Mouse (Mus musculus): ENCODE measurements around the gene Dhx16. TPM values are rescaled to one million over a fixed set of nuclear protein-coding genes. Genes with fewer than 3 reads are reported as not detected.

Dhx16 gene
- polyA plus RNA-seq, 1 experiment from 2014 or later, result 51.3 TPM

DNA sequence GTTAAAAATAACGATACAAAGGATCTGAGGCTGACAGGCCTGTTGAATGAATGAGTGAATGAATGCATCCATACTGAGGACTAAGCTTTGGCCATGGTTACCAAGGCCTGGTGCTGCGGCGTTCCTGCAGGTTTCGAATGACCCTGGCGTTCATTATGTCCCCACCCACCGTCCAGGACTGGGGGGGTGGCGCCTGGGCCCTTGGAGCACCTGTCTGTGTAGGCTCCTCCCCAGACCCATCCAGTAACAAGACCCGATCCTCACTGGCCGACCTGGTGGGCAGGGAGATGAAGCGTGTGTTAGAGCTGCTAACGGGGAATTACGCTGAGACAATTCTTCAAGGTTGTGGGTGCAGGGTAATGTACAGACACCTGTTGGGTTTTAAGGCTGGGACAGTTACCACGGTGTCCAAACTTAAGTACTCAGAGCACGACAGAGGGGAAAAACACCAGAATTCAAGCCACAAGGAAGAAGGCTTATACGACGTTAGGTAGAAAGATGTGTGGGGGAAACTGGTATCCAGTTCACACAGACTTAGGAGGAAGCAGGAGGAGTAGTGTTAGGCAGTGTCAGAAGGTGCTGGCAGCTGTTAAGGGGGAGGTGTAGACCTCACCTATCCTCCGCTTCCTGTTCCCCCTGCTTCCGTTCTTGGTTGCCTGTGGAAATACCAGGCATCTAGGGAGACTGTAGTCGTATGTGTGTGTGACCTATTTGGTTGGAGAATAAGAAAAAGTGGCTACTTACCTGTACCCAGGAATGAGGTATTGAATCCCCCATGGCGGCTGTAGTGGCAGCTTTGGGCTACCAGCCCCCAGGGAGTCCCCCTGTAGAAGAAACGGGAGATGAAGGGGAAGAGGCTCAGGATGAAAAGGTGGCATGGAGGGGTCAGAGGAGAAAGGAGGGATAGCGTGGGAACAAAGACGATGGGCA is 18.3 kb downstream of the Dhx16 start:
- H3K9ac ChIP-seq (ENCODE audit: low read length), result peak overlapping the region; percentile 87
- H3K4me1 ChIP-seq (ENCODE audit: control insufficient read depth, insufficient read depth, low read length), result peaks cover 9% of the 10 kb centered on the region
- no peak for DNase-seq (ENCODE audit: low spot score)
- peak; percentile 57 for ATAC-seq (ENCODE audit: insufficient read depth, low FRiP score, low TSS enrichment)
- no peak overlapping the region for H3K4me3 ChIP-seq (ENCODE audit: low read depth, low read length)
- peaks cover 9% of the 10 kb centered on the region for H3K36me3 ChIP-seq (ENCODE audit: control insufficient read depth, insufficient read depth, low read length)
- 46% methylated on average over 23 of the region's 23 CpGs for WGBS
- no peaks in the 10 kb centered on the region for H3K27me3 ChIP-seq (ENCODE audit: control insufficient read depth, insufficient read depth, low read length)
- peak overlapping the region; percentile 100 for H3K4me2 ChIP-seq (ENCODE audit: low read depth)
- H3K27ac ChIP-seq (ENCODE audit: low read depth, low read length), result 0 out of 2 replicates have a peak overlapping the region, but pooled peaks have one; percentile 56
- H3K9me3 ChIP-seq (ENCODE audit: control insufficient read depth, low read length), result no peaks in the 10 kb centered on the region

DNA sequence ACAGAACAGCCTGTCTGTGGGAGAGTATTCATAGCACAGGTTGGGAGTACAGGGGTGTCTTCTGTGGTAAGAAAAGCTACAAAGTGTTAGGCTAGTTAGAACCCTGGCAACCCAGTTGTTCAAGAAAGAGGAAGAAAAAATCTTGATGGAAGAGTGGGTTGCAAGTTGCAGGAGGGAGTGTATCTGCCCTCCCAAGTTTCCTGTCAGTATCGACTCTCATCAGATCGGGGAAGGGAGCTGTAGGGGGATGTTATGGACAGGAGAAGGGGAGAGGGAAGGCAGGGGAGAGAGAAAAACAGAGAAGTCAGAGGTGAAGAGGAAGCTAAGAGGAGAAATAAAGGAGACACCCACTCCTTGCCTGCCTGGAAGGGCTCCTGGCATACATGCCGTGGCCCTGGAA is 21.0 kb downstream of the Dhx16 start:
- WGBS, result 90% methylated on average over 3 of the region's 3 CpGs
- DNase-seq (ENCODE audit: low spot score) (no peak), ATAC-seq (ENCODE audit: insufficient read depth, low FRiP score, low TSS enrichment) (no peak)
- Histone ChIP-seq H3K9me3 (ENCODE audit: control insufficient read depth, low read length) (no peaks in the 10 kb centered on the region), H3K36me3 (ENCODE audit: control insufficient read depth, insufficient read depth, low read length) (peaks cover 16% of the 10 kb centered on the region), H3K4me2 (ENCODE audit: low read depth) (no peak overlapping the region), H3K9ac (ENCODE audit: low read length) (no peak overlapping the region), H3K4me3 (ENCODE audit: low read depth, low read length) (no peak overlapping the region), H3K27ac (ENCODE audit: low read depth, low read length) (no peak overlapping the region), H3K27me3 (ENCODE audit: control insufficient read depth, insufficient read depth, low read length) (no peaks in the 10 kb centered on the region), H3K4me1 (ENCODE audit: control insufficient read depth, insufficient read depth, low read length) (peaks cover 9% of the 10 kb centered on the region)

DNA sequence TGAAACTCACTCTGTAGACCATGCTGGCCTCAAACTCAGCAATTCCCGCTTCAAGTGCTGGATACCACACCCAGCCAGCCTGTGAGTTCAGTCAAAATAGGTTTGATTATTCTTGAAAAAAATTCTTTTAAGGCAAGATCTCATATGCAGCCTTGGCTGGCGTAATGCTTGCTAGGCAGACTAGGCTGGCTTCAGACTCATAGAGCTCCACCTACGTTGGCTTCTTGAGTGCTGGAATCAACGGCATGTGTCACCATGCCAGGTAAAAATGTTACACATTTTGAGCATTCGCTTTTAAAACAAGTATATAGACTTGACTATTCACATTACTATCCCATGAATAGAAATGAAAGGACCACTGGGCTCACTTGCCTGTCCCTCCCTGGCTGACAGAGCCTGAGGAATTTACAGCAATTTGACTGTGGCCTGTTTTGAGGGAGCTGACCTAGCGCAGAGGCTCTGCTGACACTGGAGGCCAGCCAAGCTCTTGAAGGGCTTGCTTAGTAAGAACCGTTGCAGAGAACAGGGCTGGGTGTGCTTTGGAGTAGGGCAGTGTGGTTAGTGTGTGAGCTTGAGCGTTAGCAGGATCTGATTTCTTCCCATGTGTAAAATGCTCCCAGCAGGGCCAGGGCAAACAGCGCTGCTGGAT is 23.8 kb downstream of the Dhx16 start:
- ATAC-seq (ENCODE audit: insufficient read depth, low FRiP score, low TSS enrichment) (no peak), DNase-seq (ENCODE audit: low spot score) (no peak)
- Histone ChIP-seq H3K27ac (ENCODE audit: low read depth, low read length) (no peak overlapping the region), H3K4me2 (ENCODE audit: low read depth) (no peak overlapping the region), H3K4me3 (ENCODE audit: low read depth, low read length) (no peak overlapping the region), H3K27me3 (ENCODE audit: control insufficient read depth, insufficient read depth, low read length) (no peaks in the 10 kb centered on the region), H3K4me1 (ENCODE audit: control insufficient read depth, insufficient read depth, low read length) (peaks cover 3% of the 10 kb centered on the region), H3K9ac (ENCODE audit: low read length) (no peak overlapping the region), H3K9me3 (ENCODE audit: control insufficient read depth, low read length) (no peaks in the 10 kb centered on the region), H3K36me3 (ENCODE audit: control insufficient read depth, insufficient read depth, low read length) (peaks cover 22% of the 10 kb centered on the region)
- WGBS, result 97% methylated on average over 9 of the region's 9 CpGs

DNA sequence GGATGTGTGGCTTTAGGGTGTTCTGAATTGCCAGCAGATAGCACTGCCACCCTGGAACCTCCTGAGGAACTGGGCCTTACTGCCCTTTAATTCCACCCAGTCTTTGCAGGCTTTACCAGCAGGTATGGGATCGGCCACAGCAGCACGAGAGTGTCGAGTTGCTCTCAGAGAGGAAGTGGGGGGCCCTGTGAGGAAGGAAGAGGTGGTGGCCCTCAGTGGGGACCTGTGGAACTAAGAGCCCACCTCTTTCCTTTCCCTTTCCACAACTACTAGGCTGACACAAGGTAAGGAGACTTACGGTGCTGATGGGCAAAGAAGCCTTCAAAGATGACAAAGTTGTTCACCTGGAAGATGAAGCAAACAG is 24.4 kb downstream of the Dhx16 start:
- ATAC-seq (ENCODE audit: insufficient read depth, low FRiP score, low TSS enrichment), result no peak
- peaks cover 8% of the 10 kb centered on the region for H3K4me1 ChIP-seq (ENCODE audit: control insufficient read depth, insufficient read depth, low read length)
- no peak overlapping the region for H3K27ac ChIP-seq (ENCODE audit: low read depth, low read length)
- no peak overlapping the region for H3K9ac ChIP-seq (ENCODE audit: low read length)
- H3K4me2 ChIP-seq (ENCODE audit: low read depth), result no peak overlapping the region
- no peak overlapping the region for H3K4me3 ChIP-seq (ENCODE audit: low read depth, low read length)
- no peaks in the 10 kb centered on the region for H3K27me3 ChIP-seq (ENCODE audit: control insufficient read depth, insufficient read depth, low read length)
- 86% methylated on average over 4 of the region's 4 CpGs for WGBS
- no peak for DNase-seq (ENCODE audit: low spot score)
- peaks cover 22% of the 10 kb centered on the region for H3K36me3 ChIP-seq (ENCODE audit: control insufficient read depth, insufficient read depth, low read length)
- no peaks in the 10 kb centered on the region for H3K9me3 ChIP-seq (ENCODE audit: control insufficient read depth, low read length)

DNA sequence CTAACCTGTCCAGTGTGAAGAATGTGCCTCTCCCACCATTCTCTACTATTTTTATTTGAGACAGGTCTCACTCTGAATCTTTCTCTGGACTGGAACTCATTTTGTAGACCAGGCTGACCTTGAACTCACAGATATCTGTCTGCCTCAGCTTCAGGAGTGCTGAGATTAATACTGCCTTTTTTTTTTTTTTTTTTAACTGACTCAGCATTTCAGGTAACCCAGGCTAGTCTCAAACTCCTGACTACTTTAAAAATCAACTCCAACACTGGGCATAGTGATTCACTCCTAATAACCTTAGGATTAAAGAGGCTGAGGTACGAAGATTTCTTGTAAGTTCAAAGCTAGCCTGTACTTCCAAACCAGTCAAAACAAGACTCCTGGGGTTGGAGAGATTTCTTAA is 26.0 kb downstream of the Dhx16 start:
- no peak for DNase-seq (ENCODE audit: low spot score)
- Histone ChIP-seq H3K9ac (ENCODE audit: low read length) (no peak overlapping the region), H3K4me1 (ENCODE audit: control insufficient read depth, insufficient read depth, low read length) (peaks cover 8% of the 10 kb centered on the region), H3K27me3 (ENCODE audit: control insufficient read depth, insufficient read depth, low read length) (no peaks in the 10 kb centered on the region), H3K27ac (ENCODE audit: low read depth, low read length) (no peak overlapping the region), H3K4me3 (ENCODE audit: low read depth, low read length) (no peak overlapping the region), H3K36me3 (ENCODE audit: control insufficient read depth, insufficient read depth, low read length) (peaks cover 22% of the 10 kb centered on the region), H3K9me3 (ENCODE audit: control insufficient read depth, low read length) (no peaks in the 10 kb centered on the region), H3K4me2 (ENCODE audit: low read depth) (no peak overlapping the region)
- no peak for ATAC-seq (ENCODE audit: insufficient read depth, low FRiP score, low TSS enrichment)
- 92% methylated on average over 1 of the region's 1 CpGs for WGBS

DNA sequence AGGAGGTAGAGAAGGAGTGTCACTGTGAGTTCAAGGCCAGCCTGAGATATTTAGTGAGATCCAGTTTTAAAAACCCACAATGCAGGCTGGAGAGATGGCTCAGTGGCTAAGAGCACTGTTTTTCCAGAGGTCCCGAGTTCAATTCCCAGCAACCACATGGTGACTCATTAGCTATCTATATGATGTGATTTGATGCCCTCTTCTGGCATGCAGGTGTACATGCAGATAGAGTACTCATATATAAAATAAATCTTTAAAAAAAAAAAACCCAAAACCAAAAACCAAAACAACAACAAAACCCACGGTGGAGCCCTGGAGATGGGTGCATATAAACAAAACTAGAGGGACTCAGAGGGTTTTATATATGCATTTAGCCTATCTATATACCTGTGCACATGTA is 28.0 kb downstream of the Dhx16 start:
- H3K36me3 ChIP-seq (ENCODE audit: control insufficient read depth, insufficient read depth, low read length), result peaks cover 15% of the 10 kb centered on the region
- no peak overlapping the region for H3K9ac ChIP-seq (ENCODE audit: low read length)
- H3K4me3 ChIP-seq (ENCODE audit: low read depth, low read length), result no peak overlapping the region
- DNase-seq (ENCODE audit: low spot score), result no peak
- 78% methylated on average over 2 of the region's 2 CpGs for WGBS
- no peaks in the 10 kb centered on the region for H3K27me3 ChIP-seq (ENCODE audit: control insufficient read depth, insufficient read depth, low read length)
- no peak overlapping the region for H3K27ac ChIP-seq (ENCODE audit: low read depth, low read length)
- ATAC-seq (ENCODE audit: insufficient read depth, low FRiP score, low TSS enrichment), result no peak
- H3K4me1 ChIP-seq (ENCODE audit: control insufficient read depth, insufficient read depth, low read length), result peaks cover 8% of the 10 kb centered on the region
- no peaks in the 10 kb centered on the region for H3K9me3 ChIP-seq (ENCODE audit: control insufficient read depth, low read length)
- no peak overlapping the region for H3K4me2 ChIP-seq (ENCODE audit: low read depth)

DNA sequence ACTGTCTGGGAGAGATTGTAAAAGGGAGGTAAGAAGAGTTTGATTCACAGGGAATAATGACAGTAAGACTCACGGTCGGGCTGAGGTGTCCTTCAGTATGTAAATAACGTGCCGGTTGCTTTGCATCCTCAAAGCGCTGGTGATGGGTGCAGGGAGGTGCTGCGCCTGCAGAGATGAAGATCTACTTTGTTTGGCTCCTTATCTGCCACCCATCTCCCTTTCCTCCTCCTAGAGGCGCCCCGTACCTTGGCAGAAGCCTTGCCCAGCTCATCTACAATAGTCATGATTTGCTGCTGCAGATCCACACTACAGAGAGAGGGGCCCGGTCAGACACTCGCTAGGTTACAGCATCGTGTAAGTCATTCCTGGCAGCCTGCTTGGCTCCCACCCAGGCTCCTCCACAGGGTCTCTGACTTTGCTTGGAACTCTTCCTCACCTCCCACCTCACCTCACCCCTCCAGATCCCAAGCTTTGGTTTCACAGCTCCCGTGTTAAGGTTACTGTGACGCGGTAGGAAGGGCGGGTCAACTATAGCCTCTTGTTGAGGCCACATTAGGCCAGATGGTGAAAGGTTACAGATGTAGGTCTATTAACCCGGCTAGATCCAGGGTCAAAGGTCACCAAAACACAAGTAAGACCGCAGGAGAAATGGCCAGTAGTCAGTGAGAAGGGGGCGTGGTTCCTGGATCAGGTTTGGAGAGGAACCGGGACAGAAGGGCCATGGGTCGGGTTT is 29.7 kb downstream of the Dhx16 start:
- Histone ChIP-seq H3K9ac (ENCODE audit: low read length) (peak overlapping the region; percentile 65), H3K27ac (ENCODE audit: low read depth, low read length) (peak overlapping the region; percentile 67), H3K27me3 (ENCODE audit: control insufficient read depth, insufficient read depth, low read length) (no peaks in the 10 kb centered on the region), H3K4me3 (ENCODE audit: low read depth, low read length) (peak overlapping the region; percentile 56), H3K9me3 (ENCODE audit: control insufficient read depth, low read length) (no peaks in the 10 kb centered on the region), H3K4me1 (ENCODE audit: control insufficient read depth, insufficient read depth, low read length) (peaks cover 8% of the 10 kb centered on the region), H3K4me2 (ENCODE audit: low read depth) (peak overlapping the region; percentile 91), H3K36me3 (ENCODE audit: control insufficient read depth, insufficient read depth, low read length) (peaks cover 9% of the 10 kb centered on the region)
- ATAC-seq (ENCODE audit: insufficient read depth, low FRiP score, low TSS enrichment), result peak; percentile 25
- no peak for DNase-seq (ENCODE audit: low spot score)
- WGBS, result 22% methylated on average over 20 of the region's 20 CpGs

DNA sequence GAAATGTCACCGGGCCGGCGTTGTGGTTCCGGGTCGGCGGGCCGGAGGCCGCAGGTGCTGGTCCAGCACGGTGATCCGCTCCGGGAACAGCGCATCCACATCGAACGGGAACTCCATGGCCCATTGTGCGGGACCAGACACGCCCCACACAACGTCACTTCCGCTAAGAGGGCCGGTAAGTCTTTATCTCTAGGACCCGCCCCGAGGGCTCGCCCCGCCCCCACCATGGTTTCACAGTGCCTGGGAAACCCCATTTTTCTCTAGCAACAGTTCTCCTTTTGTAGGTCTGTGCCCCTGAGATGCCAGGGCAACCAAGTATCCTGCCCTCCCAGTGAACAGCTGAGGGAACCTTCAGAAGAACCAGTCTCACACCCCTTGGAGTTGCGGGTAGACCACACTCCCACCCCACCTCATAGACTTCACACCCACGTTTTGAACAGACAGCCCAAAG is 30.3 kb downstream of the Dhx16 start, which contains the start of gene Atat1:
Gene Atat1 (minus strand): TSS at position 157 of the 451 bp plus-strand sequence.
- DNase-seq (ENCODE audit: low spot score) (peak; percentile 95), ATAC-seq (ENCODE audit: insufficient read depth, low FRiP score, low TSS enrichment) (peak; percentile 92)
- Histone ChIP-seq H3K36me3 (ENCODE audit: control insufficient read depth, insufficient read depth, low read length) (peaks cover 8% of the 10 kb centered on the region), H3K4me1 (ENCODE audit: control insufficient read depth, insufficient read depth, low read length) (peaks cover 8% of the 10 kb centered on the region), H3K9ac (ENCODE audit: low read length) (peak within 1 kb of the TSS; percentile 65), H3K9me3 (ENCODE audit: control insufficient read depth, low read length) (no peaks in the 10 kb centered on the region), H3K27me3 (ENCODE audit: control insufficient read depth, insufficient read depth, low read length) (no peaks in the 10 kb centered on the region), H3K4me2 (ENCODE audit: low read depth) (peak within 1 kb of the TSS; percentile 91), H3K4me3 (ENCODE audit: low read depth, low read length) (peak within 1 kb of the TSS; percentile 56), H3K27ac (ENCODE audit: low read depth, low read length) (peak within 1 kb of the TSS; percentile 67)
- 3% methylated on average over 25 of the region's 25 CpGs for WGBS

Measured in neural tube, embryonic 11.5 days (tissue).